Mouse (Mus musculus): ENCODE results near the gene Prrc2c.

DNA sequence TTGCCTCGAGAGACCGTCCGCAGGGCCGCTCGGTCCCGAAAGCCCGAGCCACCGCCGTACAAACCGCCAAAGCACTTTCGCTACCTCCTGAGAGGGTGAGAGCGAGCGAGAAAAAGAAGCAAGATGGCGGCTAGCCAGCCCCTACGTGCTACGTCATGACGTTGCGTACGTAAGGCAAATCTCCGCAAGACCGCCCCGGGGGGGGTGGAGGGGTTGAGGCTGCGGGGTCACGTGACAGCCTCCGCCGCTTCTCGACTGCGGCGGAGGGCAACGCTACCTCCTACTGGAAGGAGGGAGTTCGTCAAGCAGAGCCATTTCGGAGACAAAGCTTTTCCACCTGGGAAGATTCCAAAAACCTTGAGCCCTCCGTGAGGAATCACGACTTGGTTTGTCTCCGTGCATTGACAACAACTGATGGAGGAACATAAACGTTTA is at the start of gene Prrc2c:
- TF ChIP-seq CTCF (IDR thresholded peaks at IDR 0.05; ENCODE audit: extremely low read depth, insufficient read depth, low read length) (peak; percentile 32; the same call in 1 of the 2 replicates), POLR2A (IDR thresholded peaks at IDR 0.05; ENCODE audit: extremely low read depth, insufficient read depth, low read length) (peak; percentile 97)
